Mouse (Mus musculus): ENCODE measurements around the gene Kcnh6. TPM values are rescaled to one million over a fixed set of nuclear protein-coding genes. Genes with fewer than 3 reads are reported as not detected.
"Not testable (repeated sequence)": the region's sequence is repeated elsewhere in the genome, so short reads cannot be mapped to it uniquely, and the experiment has no call there.

The Kcnh6 gene
- polyA plus RNA-seq, 1 experiment = not detected

- Histone ChIP-seq H3K4me1 (ENCODE audit: control insufficient read depth, insufficient read depth, insufficient read length, low read length) (peaks cover 5% of the 10 kb centered on the region; the same call in 1 of the 2 replicates), H3K27ac (replicated peaks; ENCODE audit: low read depth, low read length) (no peak overlapping the region), H3K4me3 (ENCODE audit: insufficient read depth, low read depth, low read length) (no peak overlapping the region)
Measured at GRCm38 (mm10) chr11:106063756-106064155, 55.8 kb downstream of the Kcnh6 start.

GRCm38 (mm10) chr11:106065073-106065922 lies 57.4 kb downstream of the Kcnh6 start:
- H3K4me3 ChIP-seq (ENCODE audit: insufficient read depth, low read depth, low read length) = peak overlapping the region; percentile 87
- peaks cover 5% of the 10 kb centered on the region; the same call in 1 of the 2 replicates for H3K4me1 ChIP-seq (ENCODE audit: control insufficient read depth, insufficient read depth, insufficient read length, low read length)
- H3K27ac ChIP-seq (replicated peaks; ENCODE audit: low read depth, low read length) = 0 out of 2 replicates have a peak overlapping the region, but pooled peaks have one; percentile 20

- H3K4me3 ChIP-seq (ENCODE audit: insufficient read depth, low read depth, low read length) = peak within 1 kb of the TSS; percentile 87
Measured at GRCm38 (mm10) chr11:106065923-106066571, 58.1 kb downstream of the Kcnh6 start, which contains the start of gene Taco1. TSS of gene Taco1 (plus strand) at chr11:106066061.

GRCm38 (mm10) chr11:106066616-106067015 lies 58.7 kb downstream of the Kcnh6 start:
- peak overlapping the region; percentile 83 for H3K27ac ChIP-seq (replicated peaks; ENCODE audit: low read depth, low read length)
- H3K4me1 ChIP-seq (ENCODE audit: control insufficient read depth, insufficient read depth, insufficient read length, low read length) = not testable (repeated sequence)

More at GRCm38 (mm10) chr11:106065923-106066571, 58.1 kb downstream of the Kcnh6 start, which contains the start of gene Taco1:
- peak within 1 kb of the TSS; percentile 83 for H3K27ac ChIP-seq (replicated peaks; ENCODE audit: low read depth, low read length)
- peaks cover 5% of the 10 kb centered on the region; the same call in 1 of the 2 replicates for H3K4me1 ChIP-seq (ENCODE audit: control insufficient read depth, insufficient read depth, insufficient read length, low read length)

GRCm38 (mm10) chr11:106073774-106074173 lies 65.8 kb downstream of the Kcnh6 start:
- Histone ChIP-seq H3K27ac (replicated peaks; ENCODE audit: low read depth, low read length) (no peak overlapping the region), H3K4me3 (ENCODE audit: insufficient read depth, low read depth, low read length) (no peak overlapping the region), H3K4me1 (ENCODE audit: control insufficient read depth, insufficient read depth, insufficient read length, low read length) (no peaks in the 10 kb centered on the region)

More at GRCm38 (mm10) chr11:106066616-106067015, 58.7 kb downstream of the Kcnh6 start:
- H3K4me3 ChIP-seq (ENCODE audit: insufficient read depth, low read depth, low read length) = peak overlapping the region; percentile 87

GRCm38 (mm10) chr11:106076321-106076720 lies 68.4 kb downstream of the Kcnh6 start:
- H3K4me3 ChIP-seq (ENCODE audit: insufficient read depth, low read depth, low read length) = no peak overlapping the region
- no peaks in the 10 kb centered on the region for H3K4me1 ChIP-seq (ENCODE audit: control insufficient read depth, insufficient read depth, insufficient read length, low read length)
- no peak overlapping the region for H3K27ac ChIP-seq (replicated peaks; ENCODE audit: low read depth, low read length)

Other genes starting within 250 kb of the Kcnh6 start
- 1.1 and 2.3 TPM in 2 replicates for gene Cyb561, start 54.8 kb upstream of the Kcnh6 start, polyA plus RNA-seq (2012; ENCODE audit: insufficient read depth, insufficient read length, missing spikeins)
- 13.6 and 14.6 TPM in 2 replicates for gene Ace, start 40.2 kb upstream of the Kcnh6 start, polyA plus RNA-seq (2012; ENCODE audit: insufficient read depth, insufficient read length, missing spikeins)
- not detected in 2 replicates for gene Ace3, start 13.4 kb upstream of the Kcnh6 start, polyA plus RNA-seq (2012; ENCODE audit: insufficient read depth, insufficient read length, missing spikeins)
- gene Dcaf7, start 28.7 kb downstream of the Kcnh6 start, polyA plus RNA-seq (2012; ENCODE audit: insufficient read depth, insufficient read length, missing spikeins) = 8.4 and 10.1 TPM in 2 replicates
- gene Taco1, start 57.9 kb downstream of the Kcnh6 start, polyA plus RNA-seq (2012; ENCODE audit: insufficient read depth, insufficient read length, missing spikeins) = 48.4 and 53.8 TPM in 2 replicates
- gene Map3k3, start 76.5 kb downstream of the Kcnh6 start, polyA plus RNA-seq (2012; ENCODE audit: insufficient read depth, insufficient read length, missing spikeins) = 8.8 and 10.1 TPM in 2 replicates
- gene Gm10840, start 152.7 kb downstream of the Kcnh6 start, polyA plus RNA-seq (2012; ENCODE audit: insufficient read depth, insufficient read length, missing spikeins) = not detected in 2 replicates
- gene Limd2, start 152.7 kb downstream of the Kcnh6 start, polyA plus RNA-seq (2012; ENCODE audit: insufficient read depth, insufficient read length, missing spikeins) = 3.4 and 6.1 TPM in 2 replicates
- 9.3 and 9.8 TPM in 2 replicates for gene Strada, start 194.0 kb downstream of the Kcnh6 start, polyA plus RNA-seq (2012; ENCODE audit: insufficient read depth, insufficient read length, missing spikeins)
- gene Ccdc47, start 208.2 kb downstream of the Kcnh6 start, polyA plus RNA-seq (2012; ENCODE audit: insufficient read depth, insufficient read length, missing spikeins) = 80.1 and 94.1 TPM in 2 replicates
- gene Ddx42, start 208.8 kb downstream of the Kcnh6 start, polyA plus RNA-seq (2012; ENCODE audit: insufficient read depth, insufficient read length, missing spikeins) = 18.9 and 22.2 TPM in 2 replicates
- gene Ftsj3, start 248.0 kb downstream of the Kcnh6 start, polyA plus RNA-seq (2012; ENCODE audit: insufficient read depth, insufficient read length, missing spikeins) = 14.1 and 15.6 TPM in 2 replicates
- gene Psmc5, start 248.0 kb downstream of the Kcnh6 start, polyA plus RNA-seq (2012; ENCODE audit: insufficient read depth, insufficient read length, missing spikeins) = 111 and 116 TPM in 2 replicates

Measured in brown adipose tissue, adult 24 weeks (tissue).